Mouse (Mus musculus): ENCODE data around the gene Usp22. TPM values are rescaled to one million over a fixed set of nuclear protein-coding genes. Genes with fewer than 3 reads are reported as not detected.
"Not testable (repeated sequence)": the region's sequence is repeated elsewhere in the genome, so short reads cannot be mapped to it uniquely, and the experiment has no call there.

Usp22 gene
- polyA plus RNA-seq, 1 experiment from 2014 or later, result 156 TPM

GRCm38 (mm10) chr11:61141693-61142092 is 33.2 kb downstream of the Usp22 start:
- Histone ChIP-seq H3K27me3 (peaks cover 6% of the 10 kb centered on the region), H3K4me1 (no peaks in the 10 kb centered on the region), H3K27ac (no peak overlapping the region), H3K36me3 (no peaks in the 10 kb centered on the region), H3K9me3 (no peaks in the 10 kb centered on the region), H3K4me2 (no peak overlapping the region), H3K9ac (no peak overlapping the region), H3K4me3 (no peak overlapping the region)
- WGBS, result 60% methylated on average over 2 of the region's 2 CpGs
- ATAC-seq (ENCODE audit: insufficient number of reproducible peaks, insufficient read depth, low FRiP score, low TSS enrichment, low read depth), result no peak

DNA sequence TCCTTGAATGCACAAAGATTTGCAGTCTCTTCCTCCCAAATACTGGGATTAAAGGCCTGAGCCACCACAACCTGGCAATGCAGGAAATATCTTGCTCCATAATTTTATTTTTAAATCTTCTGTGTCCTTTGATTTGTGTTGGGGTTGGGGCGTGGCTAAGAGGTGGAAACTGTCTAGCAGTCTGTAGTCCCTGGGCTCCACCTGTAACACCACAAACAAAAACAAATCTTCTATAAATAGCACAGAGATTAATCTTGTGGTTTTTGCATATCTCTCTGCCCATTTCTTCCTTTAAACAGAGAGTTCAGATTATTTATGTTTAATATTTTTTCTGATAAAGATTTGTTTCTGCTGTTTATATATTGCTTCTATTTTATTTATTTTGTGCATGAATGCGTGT is 41.9 kb downstream of the Usp22 start:
- WGBS, result 75% methylated on average over 2 of the region's 2 CpGs
- H3K4me3 ChIP-seq, result no peak overlapping the region
- no peaks in the 10 kb centered on the region for H3K27me3 ChIP-seq
- no peaks in the 10 kb centered on the region for H3K4me1 ChIP-seq
- no peak for ATAC-seq (ENCODE audit: insufficient number of reproducible peaks, insufficient read depth, low FRiP score, low TSS enrichment, low read depth)
- no peak overlapping the region for H3K9ac ChIP-seq
- H3K9me3 ChIP-seq, result no peaks in the 10 kb centered on the region
- no peak overlapping the region for H3K4me2 ChIP-seq
- no peaks in the 10 kb centered on the region for H3K36me3 ChIP-seq
- H3K27ac ChIP-seq, result no peak overlapping the region

GRCm38 (mm10) chr11:61130646-61131045 is 44.2 kb downstream of the Usp22 start:
- not testable (repeated sequence) for H3K4me3 ChIP-seq; H3K9ac ChIP-seq; H3K36me3 ChIP-seq; ATAC-seq (ENCODE audit: insufficient number of reproducible peaks, insufficient read depth, low FRiP score, low TSS enrichment, low read depth); H3K9me3 ChIP-seq; H3K27ac ChIP-seq; H3K27me3 ChIP-seq; H3K4me2 ChIP-seq; H3K4me1 ChIP-seq
- 82% methylated on average over 4 of the region's 4 CpGs for WGBS

GRCm38 (mm10) chr11:61129305-61129704 is 45.5 kb downstream of the Usp22 start:
- no peak overlapping the region for H3K4me2 ChIP-seq
- no peaks in the 10 kb centered on the region for H3K27me3 ChIP-seq
- no peaks in the 10 kb centered on the region for H3K36me3 ChIP-seq
- no peak for ATAC-seq (ENCODE audit: insufficient number of reproducible peaks, insufficient read depth, low FRiP score, low TSS enrichment, low read depth)
- no peak overlapping the region for H3K4me3 ChIP-seq
- no peaks in the 10 kb centered on the region for H3K9me3 ChIP-seq
- 51% methylated on average over 10 of the region's 10 CpGs for WGBS
- no peak overlapping the region for H3K9ac ChIP-seq
- H3K4me1 ChIP-seq, result no peaks in the 10 kb centered on the region
- H3K27ac ChIP-seq, result no peak overlapping the region

GRCm38 (mm10) chr11:61127421-61128055 is 47.3 kb downstream of the Usp22 start:
- no peak overlapping the region for H3K27ac ChIP-seq
- WGBS, result 91% methylated on average over 8 of the region's 8 CpGs
- H3K27me3 ChIP-seq, result no peaks in the 10 kb centered on the region

GRCm38 (mm10) chr11:61126606-61127355 is 48.1 kb downstream of the Usp22 start, which contains the start of gene Tnfrsf13b:
Tnfrsf13b (plus strand) TSS chr11:61126755.
- H3K36me3 ChIP-seq, result no peaks in the 10 kb centered on the region

More at GRCm38 (mm10) chr11:61127421-61128055, 47.3 kb downstream of the Usp22 start:
- no peaks in the 10 kb centered on the region for H3K4me1 ChIP-seq
- no peak overlapping the region for H3K4me3 ChIP-seq
- H3K4me2 ChIP-seq, result no peak overlapping the region
- H3K9me3 ChIP-seq, result no peaks in the 10 kb centered on the region
- no peak for ATAC-seq (ENCODE audit: insufficient number of reproducible peaks, insufficient read depth, low FRiP score, low TSS enrichment, low read depth)
- H3K36me3 ChIP-seq, result no peaks in the 10 kb centered on the region
- no peak overlapping the region for H3K9ac ChIP-seq

DNA sequence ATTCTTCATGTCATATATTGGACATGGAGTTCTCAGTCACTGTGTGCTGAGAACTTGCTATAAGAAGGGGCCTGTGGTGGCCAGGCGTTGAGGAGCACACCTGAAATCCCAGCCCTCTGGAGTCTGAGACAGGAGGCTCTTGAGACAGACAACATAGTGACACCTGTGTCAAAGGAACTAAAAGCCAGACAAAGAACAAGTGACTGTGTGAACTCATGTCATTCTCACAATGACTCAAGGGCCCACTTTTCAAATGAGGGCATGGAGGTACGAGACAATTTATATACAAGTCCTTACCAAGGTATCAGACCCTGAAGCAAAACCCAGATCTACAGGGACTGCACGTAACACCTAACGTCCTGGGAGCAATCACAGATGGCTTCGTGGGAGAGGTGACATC is 48.9 kb downstream of the Usp22 start:
- Histone ChIP-seq H3K9ac (no peak overlapping the region), H3K9me3 (no peaks in the 10 kb centered on the region), H3K27ac (no peak overlapping the region), H3K4me1 (no peaks in the 10 kb centered on the region), H3K4me2 (no peak overlapping the region), H3K36me3 (no peaks in the 10 kb centered on the region), H3K4me3 (no peak overlapping the region), H3K27me3 (no peaks in the 10 kb centered on the region)
- WGBS, result 86% methylated on average over 5 of the region's 5 CpGs
- no peak for ATAC-seq (ENCODE audit: insufficient number of reproducible peaks, insufficient read depth, low FRiP score, low TSS enrichment, low read depth)

More at GRCm38 (mm10) chr11:61126606-61127355, 48.1 kb downstream of the Usp22 start, which contains the start of gene Tnfrsf13b:
- no peak for ATAC-seq (ENCODE audit: insufficient number of reproducible peaks, insufficient read depth, low FRiP score, low TSS enrichment, low read depth)
- H3K4me2 ChIP-seq, result no peak within 1 kb of the TSS
- no peaks in the 10 kb centered on the region for H3K27me3 ChIP-seq
- no peak within 1 kb of the TSS for H3K27ac ChIP-seq
- no peaks in the 10 kb centered on the region for H3K9me3 ChIP-seq
- WGBS, result 83% methylated on average over 23 of the region's 23 CpGs
- H3K4me3 ChIP-seq, result no peak within 1 kb of the TSS
- H3K4me1 ChIP-seq, result no peaks in the 10 kb centered on the region
- H3K9ac ChIP-seq, result no peak within 1 kb of the TSS

DNA sequence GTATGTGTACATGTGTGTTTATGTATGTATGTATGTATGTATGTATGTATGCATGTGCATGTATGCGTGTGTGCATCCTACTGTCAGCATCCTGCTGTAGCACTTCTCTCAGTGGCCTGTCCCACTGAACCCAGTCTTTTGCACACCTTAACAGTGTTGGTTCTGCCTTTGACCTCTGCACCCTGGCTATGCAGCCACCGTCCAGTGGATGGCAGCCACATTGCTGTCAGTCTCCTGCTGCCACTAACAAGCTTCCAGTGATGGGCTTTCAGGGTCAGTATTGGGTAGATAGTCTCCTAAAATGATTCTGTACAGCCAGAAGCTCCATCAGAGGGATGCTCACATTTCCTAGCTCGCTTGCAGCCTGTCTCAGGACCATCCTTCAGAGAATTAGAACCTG is 51.0 kb downstream of the Usp22 start:
- 74% methylated on average over 3 of the region's 3 CpGs for WGBS
- Histone ChIP-seq H3K9me3 (no peaks in the 10 kb centered on the region), H3K4me2 (no peak overlapping the region), H3K27me3 (no peaks in the 10 kb centered on the region), H3K36me3 (no peaks in the 10 kb centered on the region), H3K4me1 (no peaks in the 10 kb centered on the region), H3K27ac (no peak overlapping the region), H3K4me3 (no peak overlapping the region), H3K9ac (no peak overlapping the region)
- ATAC-seq (ENCODE audit: insufficient number of reproducible peaks, insufficient read depth, low FRiP score, low TSS enrichment, low read depth), result no peak

DNA sequence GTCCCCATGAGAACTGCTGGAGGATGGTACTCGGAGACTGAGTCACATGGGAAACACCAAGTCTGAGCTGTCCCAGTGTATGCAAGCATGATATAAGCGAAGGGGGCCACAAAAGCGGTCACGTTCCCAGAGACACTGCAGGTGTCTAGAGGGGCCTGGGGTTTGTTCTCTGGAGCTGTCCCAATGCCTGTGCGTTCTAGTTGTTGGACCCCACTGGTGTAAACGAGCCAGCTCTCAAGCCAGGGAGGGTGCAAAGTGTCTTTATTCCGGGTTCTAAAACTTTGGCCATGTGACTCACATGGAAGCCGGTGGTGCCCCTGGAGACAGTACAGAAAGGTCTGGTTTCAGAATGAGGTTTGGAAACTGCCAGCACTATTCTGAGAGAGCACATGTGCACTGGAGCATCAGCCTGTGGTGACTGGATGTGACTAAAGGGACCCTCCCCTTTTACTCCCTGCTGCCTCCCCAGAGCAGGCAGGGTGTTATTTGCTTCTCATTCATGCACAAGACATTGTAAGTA is 52.0 kb downstream of the Usp22 start:
- no peak overlapping the region for H3K4me3 ChIP-seq
- no peaks in the 10 kb centered on the region for H3K36me3 ChIP-seq
- no peak for ATAC-seq (ENCODE audit: insufficient number of reproducible peaks, insufficient read depth, low FRiP score, low TSS enrichment, low read depth)
- no peaks in the 10 kb centered on the region for H3K27me3 ChIP-seq
- no peak overlapping the region for H3K9ac ChIP-seq
- H3K4me2 ChIP-seq, result no peak overlapping the region
- WGBS, result 86% methylated on average over 8 of the region's 8 CpGs
- 0 out of 2 replicates have a peak, but pooled peaks cover 3% of the 10 kb centered on the region for H3K9me3 ChIP-seq
- no peaks in the 10 kb centered on the region for H3K4me1 ChIP-seq
- H3K27ac ChIP-seq, result no peak overlapping the region

DNA sequence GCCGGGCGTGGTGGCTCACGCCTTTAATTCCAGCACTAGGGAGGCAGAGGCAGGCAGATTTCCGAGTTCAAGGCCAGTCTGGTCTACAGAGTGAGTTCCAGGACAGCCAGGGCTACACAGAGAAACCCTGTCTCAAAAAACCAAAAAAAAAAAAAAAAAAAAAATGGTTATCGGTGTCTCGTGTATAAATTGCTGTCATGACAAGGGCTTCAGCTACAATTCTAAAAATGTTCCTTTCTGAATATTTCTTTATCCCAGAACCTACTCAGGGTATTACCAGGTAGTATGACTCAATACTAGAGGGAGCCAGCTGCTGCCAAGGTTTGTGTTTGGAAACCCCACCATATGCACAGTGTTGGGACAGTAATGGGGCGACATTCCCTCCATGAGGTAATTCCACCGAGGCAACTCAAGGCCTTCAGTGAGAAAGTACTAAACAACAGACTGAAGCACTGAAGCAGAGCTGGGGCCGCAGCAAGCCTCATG is 52.5 kb downstream of the Usp22 start:
- no peak overlapping the region for H3K27ac ChIP-seq
- no peaks in the 10 kb centered on the region for H3K4me1 ChIP-seq
- H3K36me3 ChIP-seq, result no peaks in the 10 kb centered on the region
- no peak for ATAC-seq (ENCODE audit: insufficient number of reproducible peaks, insufficient read depth, low FRiP score, low TSS enrichment, low read depth)
- 0 out of 2 replicates have a peak, but pooled peaks cover 3% of the 10 kb centered on the region for H3K9me3 ChIP-seq
- H3K4me3 ChIP-seq, result no peak overlapping the region
- 83% methylated on average over 9 of the region's 9 CpGs for WGBS
- no peak overlapping the region for H3K4me2 ChIP-seq
- H3K9ac ChIP-seq, result no peak overlapping the region
- H3K27me3 ChIP-seq, result no peaks in the 10 kb centered on the region

DNA sequence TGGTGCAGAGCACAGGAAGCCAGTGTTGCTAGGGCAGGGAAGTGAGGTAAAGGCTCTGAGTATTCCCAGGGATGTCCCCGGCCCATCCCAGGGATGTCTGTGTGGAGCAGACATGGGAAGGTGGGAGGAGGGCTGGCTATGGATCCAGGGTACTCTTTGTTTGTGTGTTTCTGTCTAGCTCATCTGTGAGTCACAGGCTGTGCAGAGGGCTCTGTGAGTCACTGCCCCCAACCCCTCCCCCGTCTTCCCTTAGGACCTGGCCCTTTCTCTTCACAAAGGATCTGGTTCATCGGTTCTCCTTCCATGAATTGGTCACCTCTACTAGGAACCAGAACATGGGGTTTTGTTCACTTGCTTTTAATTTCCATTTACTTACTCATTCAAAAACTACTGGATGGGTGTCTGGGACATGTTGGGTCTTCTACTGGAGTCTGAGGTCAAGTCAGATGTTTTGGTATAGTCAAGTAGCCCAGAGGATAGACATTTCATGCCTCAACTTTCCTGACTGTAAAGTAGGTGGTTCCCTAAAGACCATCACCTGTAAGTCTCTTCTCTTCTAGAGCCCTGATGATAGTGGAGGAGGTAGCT is 54.8 kb downstream of the Usp22 start:
- Histone ChIP-seq H3K4me1 (no peaks in the 10 kb centered on the region), H3K27me3 (no peaks in the 10 kb centered on the region), H3K4me3 (no peak overlapping the region), H3K27ac (no peak overlapping the region), H3K36me3 (no peaks in the 10 kb centered on the region), H3K4me2 (no peak overlapping the region), H3K9ac (no peak overlapping the region), H3K9me3 (0 out of 2 replicates have a peak, but pooled peaks cover 3% of the 10 kb centered on the region)
- ATAC-seq (ENCODE audit: insufficient number of reproducible peaks, insufficient read depth, low FRiP score, low TSS enrichment, low read depth), result no peak
- WGBS, result 77% methylated on average over 3 of the region's 3 CpGs
